Mouse (Mus musculus) hindbrain, embryonic 11.5 days (tissue): ENCODE data around the gene Cyp2u1. TPM values are rescaled to one million over a fixed set of nuclear protein-coding genes. Genes with fewer than 3 reads are reported as not detected.
"Not testable (repeated sequence)": the region's sequence is repeated elsewhere in the genome, so short reads cannot be mapped to it uniquely, and the experiment has no call there.

ENCODE experiments used
- ATAC-seq: fragments of 200-750 bp; cut with Nextera tagmentation; 2 replicates; pipeline ENCODE4 v1.8.0; 2017; ENCODE audit warnings: mild to moderate bottlenecking, moderate TSS enrichment, moderate library complexity; ENCODE audit not compliant: low FRiP score
- DNase-seq: peaks from one replicate; pipeline ENCODE4 v3.0.0-alpha.2; 2015; ENCODE audit warnings: low spot score
- H3K27ac ChIP-seq: fragments of 300-500 bp; sonication (generic); 2 replicates; pipeline ENCODE4 v1.5.1; 2014; ENCODE audit warnings: mild to moderate bottlenecking, low read depth, low read length
- H3K27me3 ChIP-seq: fragments of 300-500 bp; sonication (generic); 2 replicates; pipeline ENCODE4 v1.6.1; 2014; ENCODE audit warnings: mild to moderate bottlenecking, low read length, moderate library complexity, mixed read lengths; ENCODE audit not compliant: control insufficient read depth, insufficient read depth
- H3K36me3 ChIP-seq: fragments of 300-500 bp; sonication (generic); 2 replicates; pipeline ENCODE4 v1.6.1; 2014; ENCODE audit warnings: mild to moderate bottlenecking, low read length, moderate library complexity, mixed read lengths; ENCODE audit not compliant: control insufficient read depth, insufficient read depth
- H3K4me1 ChIP-seq: fragments of 300-500 bp; sonication (generic); replicated peaks from 2 replicates; pipeline ENCODE4 v1.6.1; 2014; ENCODE audit warnings: low read length, mixed read lengths; ENCODE audit not compliant: control insufficient read depth, insufficient read depth
- H3K4me2 ChIP-seq: fragments of 300-500 bp; sonication (generic); replicated peaks from 2 replicates; pipeline ENCODE4 v1.6.1; 2014; ENCODE audit warnings: mild to moderate bottlenecking, low read depth, low read length
- H3K4me3 ChIP-seq: fragments of 300-500 bp; sonication (generic); 2 replicates; pipeline ENCODE4 v1.5.1; 2014; ENCODE audit warnings: low read depth, low read length
- H3K9ac ChIP-seq: fragments of 300-500 bp; sonication (generic); 2 replicates; pipeline ENCODE4 v1.6.1; 2014; ENCODE audit warnings: low read depth, low read length
- H3K9me3 ChIP-seq: fragments of 300-500 bp; sonication (generic); 2 replicates; pipeline ENCODE4 v1.6.1; 2016; ENCODE audit warnings: low read length; ENCODE audit not compliant: control insufficient read depth
- WGBS: fragments of 180-500 bp; shearing (Covaris S2); extraction: QIAGEN DNeasy Blood & Tissue Kit; methylation state at CpG from one replicate; pipeline ENCODE4 v1.1.7; 2014; 5-methylcytosine and 5-hydroxymethylcytosine counted together
- polyA plus RNA-seq: library from polyadenylated mRNA; unstranded; fragments of >200 nt; fragmentation: Nextera tagmentation; extraction: Ambion mirVana; gene quantifications from 2 replicates; pipeline ENCODE4 v1.2.1, GENCODE M21; 2014

Cyp2u1 gene
- polyA plus RNA-seq, 1 experiment from 2014 or later: 3.0 TPM

- H3K4me2 ChIP-seq: no peak overlapping the region
- no peak overlapping the region for H3K4me3 ChIP-seq
- no peak for ATAC-seq
- H3K9ac ChIP-seq: no peak overlapping the region
- H3K27me3 ChIP-seq: no peaks in the 10 kb centered on the region
- H3K4me1 ChIP-seq: no peaks in the 10 kb centered on the region
- 78% methylated on average over 4 of the region's 4 CpGs for WGBS
- H3K27ac ChIP-seq: no peak overlapping the region
- no peaks in the 10 kb centered on the region for H3K36me3 ChIP-seq
- H3K9me3 ChIP-seq: no peaks in the 10 kb centered on the region
- DNase-seq: no peak
Measured at GRCm38 (mm10) chr3:131339280-131339679, 36.3 kb upstream of the Cyp2u1 start.

- 100% methylated on average over 1 of the region's 7 CpGs for WGBS
- H3K9ac ChIP-seq, H3K9me3 ChIP-seq, H3K4me2 ChIP-seq, H3K36me3 ChIP-seq, ATAC-seq, H3K27me3 ChIP-seq, H3K27ac ChIP-seq, H3K4me1 ChIP-seq, DNase-seq, H3K4me3 ChIP-seq: not testable (repeated sequence)
Measured at GRCm38 (mm10) chr3:131337749-131338148, 34.7 kb upstream of the Cyp2u1 start.

DNA sequence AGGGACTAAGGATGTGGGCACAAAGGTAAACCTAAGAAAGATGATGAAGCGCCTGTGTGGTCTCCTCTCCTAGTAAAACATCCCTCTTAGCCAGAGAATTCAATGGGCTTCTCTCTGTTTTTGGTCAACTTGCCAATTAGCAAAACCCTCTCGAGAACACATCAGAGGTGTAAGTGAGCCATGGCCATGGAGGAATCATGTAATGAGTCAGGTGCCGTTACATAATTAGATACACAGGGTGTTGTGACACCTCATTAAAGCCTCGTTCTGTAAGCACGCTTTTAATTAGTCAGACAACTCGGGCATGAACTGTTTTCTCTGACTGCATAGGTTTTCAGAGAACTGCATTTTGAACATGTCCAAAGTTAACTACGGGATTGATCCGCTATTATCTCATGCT is 33.6 kb upstream of the Cyp2u1 start:
- Histone ChIP-seq H3K4me2 (no peak overlapping the region), H3K9me3 (no peaks in the 10 kb centered on the region), H3K9ac (no peak overlapping the region), H3K27me3 (no peaks in the 10 kb centered on the region), H3K4me1 (no peaks in the 10 kb centered on the region), H3K27ac (no peak overlapping the region), H3K4me3 (no peak overlapping the region), H3K36me3 (no peaks in the 10 kb centered on the region)
- ATAC-seq: no peak
- WGBS: 90% methylated on average over 8 of the region's 8 CpGs
- DNase-seq: no peak

GRCm38 (mm10) chr3:131335117-131335547 is 32.1 kb upstream of the Cyp2u1 start:
- H3K9ac ChIP-seq: no peak overlapping the region
- no peak overlapping the region for H3K27ac ChIP-seq
- no peak for ATAC-seq
- H3K4me2 ChIP-seq: no peak overlapping the region
- WGBS: 83% methylated on average over 8 of the region's 8 CpGs
- no peaks in the 10 kb centered on the region for H3K4me1 ChIP-seq
- H3K27me3 ChIP-seq: no peaks in the 10 kb centered on the region
- H3K4me3 ChIP-seq: no peak overlapping the region
- no peak for DNase-seq
- H3K9me3 ChIP-seq: no peaks in the 10 kb centered on the region
- no peaks in the 10 kb centered on the region for H3K36me3 ChIP-seq

DNA sequence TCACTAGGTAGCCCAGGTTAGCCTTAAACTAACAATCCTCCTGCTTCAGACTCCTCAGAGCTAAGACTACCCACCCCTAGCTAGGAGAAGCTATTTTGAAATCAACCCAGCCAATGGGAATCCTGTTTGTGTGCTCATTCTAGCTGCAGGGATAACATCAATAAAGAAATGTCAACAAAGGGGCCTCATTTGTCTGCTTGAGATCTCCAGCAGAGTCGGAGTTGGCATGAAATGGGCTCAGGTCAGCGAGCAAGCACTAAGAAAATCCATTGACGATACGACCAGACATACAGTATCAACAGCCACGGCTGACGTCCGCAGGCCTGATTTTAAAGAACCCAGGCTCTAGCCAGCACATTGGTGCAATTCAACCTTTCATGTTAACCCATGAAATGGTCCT is 24.2 kb upstream of the Cyp2u1 start:
- Histone ChIP-seq H3K9ac (no peak overlapping the region), H3K4me3 (no peak overlapping the region), H3K9me3 (no peaks in the 10 kb centered on the region), H3K4me1 (no peaks in the 10 kb centered on the region), H3K27ac (no peak overlapping the region), H3K4me2 (no peak overlapping the region), H3K27me3 (no peaks in the 10 kb centered on the region), H3K36me3 (no peaks in the 10 kb centered on the region)
- 61% methylated on average over 7 of the region's 7 CpGs for WGBS
- DNase-seq: no peak
- ATAC-seq: no peak

GRCm38 (mm10) chr3:131326637-131327036 is 23.6 kb upstream of the Cyp2u1 start:
- no peak overlapping the region for H3K9ac ChIP-seq
- WGBS: 89% methylated on average over 4 of the region's 4 CpGs
- no peaks in the 10 kb centered on the region for H3K36me3 ChIP-seq
- H3K27me3 ChIP-seq: no peaks in the 10 kb centered on the region
- DNase-seq: no peak
- H3K27ac ChIP-seq: no peak overlapping the region
- no peaks in the 10 kb centered on the region for H3K4me1 ChIP-seq
- H3K4me2 ChIP-seq: no peak overlapping the region
- no peak for ATAC-seq
- H3K9me3 ChIP-seq: no peaks in the 10 kb centered on the region
- no peak overlapping the region for H3K4me3 ChIP-seq

DNA sequence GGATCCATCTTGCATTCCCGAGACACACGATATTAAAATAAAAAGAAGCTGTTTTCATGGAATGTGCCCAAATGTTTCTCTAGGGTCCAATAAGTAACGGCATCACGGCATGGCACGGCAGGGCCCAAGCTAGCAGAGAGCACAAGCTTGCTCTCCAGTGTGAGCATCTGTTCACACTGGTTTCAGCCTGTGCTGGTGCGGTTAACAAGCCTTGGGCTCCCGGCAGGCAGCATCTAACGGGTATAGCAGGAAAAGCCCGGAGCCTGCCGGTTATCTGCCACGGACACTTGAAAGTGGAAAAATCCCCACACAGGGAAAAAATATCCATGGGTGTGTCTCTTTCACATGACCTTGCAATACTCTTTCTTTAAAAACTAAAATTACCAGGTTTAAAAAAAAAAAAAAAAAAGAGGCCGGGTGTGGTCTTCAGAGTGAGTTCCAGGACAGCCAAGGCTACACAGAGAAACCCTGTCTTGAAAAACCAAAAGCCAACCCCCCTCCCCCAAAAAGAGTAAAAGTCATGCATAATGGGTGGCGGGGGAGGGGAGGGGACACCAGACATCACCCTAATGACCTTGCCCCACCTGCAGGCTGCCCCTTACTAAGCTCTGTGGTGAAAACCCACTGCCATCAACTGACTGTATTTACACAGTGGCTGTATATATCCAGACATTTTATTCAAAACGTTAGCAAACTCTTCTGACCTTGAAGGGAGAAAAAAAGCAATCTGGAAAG is 19.2 kb upstream of the Cyp2u1 start:
- no peaks in the 10 kb centered on the region for H3K9me3 ChIP-seq
- WGBS: 77% methylated on average over 14 of the region's 14 CpGs
- H3K27me3 ChIP-seq: no peaks in the 10 kb centered on the region
- ATAC-seq (no peak), DNase-seq (no peak)
- no peaks in the 10 kb centered on the region for H3K4me1 ChIP-seq
- H3K4me3 ChIP-seq: no peak overlapping the region
- no peak overlapping the region for H3K9ac ChIP-seq
- H3K36me3 ChIP-seq: no peaks in the 10 kb centered on the region
- no peak overlapping the region for H3K27ac ChIP-seq
- H3K4me2 ChIP-seq: no peak overlapping the region

- WGBS: 4% methylated on average over 3 of the region's 3 CpGs
- no peak for ATAC-seq
Measured at GRCm38 (mm10) chr3:131320184-131320583, 17.2 kb upstream of the Cyp2u1 start.

GRCm38 (mm10) chr3:131318211-131318610 is 15.2 kb upstream of the Cyp2u1 start:
- 62% methylated on average over 2 of the region's 2 CpGs for WGBS
- Histone ChIP-seq H3K36me3 (no peaks in the 10 kb centered on the region), H3K9ac (no peak overlapping the region), H3K4me3 (no peak overlapping the region), H3K27ac (no peak overlapping the region), H3K4me1 (no peaks in the 10 kb centered on the region), H3K9me3 (no peaks in the 10 kb centered on the region), H3K4me2 (no peak overlapping the region), H3K27me3 (no peaks in the 10 kb centered on the region)
- no peak for DNase-seq
- no peak for ATAC-seq

More at GRCm38 (mm10) chr3:131320184-131320583, 17.2 kb upstream of the Cyp2u1 start:
- Histone ChIP-seq H3K4me2 (no peak overlapping the region), H3K36me3 (no peaks in the 10 kb centered on the region), H3K27ac (no peak overlapping the region), H3K9me3 (no peaks in the 10 kb centered on the region), H3K9ac (no peak overlapping the region), H3K4me1 (no peaks in the 10 kb centered on the region), H3K4me3 (no peak overlapping the region), H3K27me3 (no peaks in the 10 kb centered on the region)
- peak; percentile 88 for DNase-seq
